Mouse (Mus musculus) MEL (cell line): Measurements from ENCODE around the gene Pinlyp. TPM values are rescaled to one million over a fixed set of nuclear protein-coding genes. Genes with fewer than 3 reads are reported as not detected.

ENCODE experiments used
- DNase-seq: peaks from one replicate; pipeline ENCODE4 v3.0.0; 2011; ENCODE audit warnings: low read depth, low spot score
- H3K27ac ChIP-seq: 2 replicates; pipeline ENCODE4 v1.5.1; 2012; ENCODE audit warnings: low read depth, mild to moderate bottlenecking, control low read depth, low read length, moderate library complexity; ENCODE audit not compliant: control insufficient read depth
- H3K27me3 ChIP-seq, 2 experiments: fragments of 150-350 bp in 1 of 2; sonication (generic) in 1 of 2; 2 replicates each; pipeline ENCODE4 v1.6.1; 2012; ENCODE audit warnings: low read length in 2 of 2, mild to moderate bottlenecking in 2 of 2, improper control_type of control experiment in 1 of 2, moderate library complexity in 1 of 2; ENCODE audit not compliant: insufficient read depth in 2 of 2, control insufficient read depth in 1 of 2
- H3K36me3 ChIP-seq, 2 experiments: 2 replicates each; pipeline ENCODE4 v1.6.1; 2012 to 2014; ENCODE audit warnings: low read length in 2 of 2, improper control_type of control experiment in 1 of 2, inconsistent platforms in 1 of 2, mild to moderate bottlenecking in 1 of 2; ENCODE audit not compliant: insufficient read depth in 2 of 2, control insufficient read depth in 1 of 2
- H3K4me1 ChIP-seq, 2 experiments: fragments of 150-350 bp in 1 of 2; sonication (generic) in 1 of 2; 2 replicates each; pipeline ENCODE4 v1.6.1; 2012; ENCODE audit warnings: low read length in 2 of 2, improper control_type of control experiment in 1 of 2, mild to moderate bottlenecking in 1 of 2; ENCODE audit not compliant: insufficient read depth in 2 of 2, control insufficient read depth in 1 of 2
- H3K4me3 ChIP-seq, 2 experiments: fragments of 150-350 bp in 1 of 2; sonication (generic) in 1 of 2; 2 replicates each; pipeline ENCODE4 v1.5.1; 2012; ENCODE audit warnings: low read depth in 2 of 2, low read length in 2 of 2, mild to moderate bottlenecking in 2 of 2, moderate library complexity in 2 of 2, control low read depth in 1 of 2, improper control_type of control experiment in 1 of 2; ENCODE audit not compliant: control insufficient read depth in 1 of 2, insufficient read depth in 1 of 2
- H3K79me2 ChIP-seq: 2 replicates; pipeline ENCODE4 v1.6.1; 2012; ENCODE audit warnings: mild to moderate bottlenecking, low read length, moderate library complexity; ENCODE audit not compliant: control insufficient read depth, poor library complexity, insufficient read depth
- H3K9ac ChIP-seq: 2 replicates; pipeline ENCODE4 v1.6.1; 2012; ENCODE audit warnings: low read depth, mild to moderate bottlenecking, control low read depth, low read length, moderate library complexity; ENCODE audit not compliant: control insufficient read depth, poor library complexity, severe bottlenecking
- H3K9me3 ChIP-seq: fragments of 150-350 bp; sonication (generic); replicated peaks from 2 replicates; pipeline ENCODE4 v1.6.1; 2012; ENCODE audit warnings: mild to moderate bottlenecking, low read length, improper control_type of control experiment, moderate library complexity; ENCODE audit not compliant: insufficient read depth
- BHLHE40 ChIP-seq: IDR thresholded peaks from 2 replicates; pipeline ENCODE4 v1.6.1; 2012; ENCODE audit warnings: low read depth, mild to moderate bottlenecking, inconsistent platforms, low read length, improper control_type of control experiment, borderline replicate concordance
- CHD1 ChIP-seq: IDR thresholded peaks from 2 replicates; pipeline ENCODE4 v1.6.1; 2012; ENCODE audit warnings: low read depth, mild to moderate bottlenecking, inconsistent platforms, low read length, improper control_type of control experiment
- CHD2 ChIP-seq: IDR thresholded peaks from 2 replicates; pipeline ENCODE4 v1.6.1; 2011; ENCODE audit warnings: low read length, improper control_type of control experiment
- CTCF ChIP-seq, 3 experiments: IDR thresholded peaks in 2 of 3; conservative IDR thresholded peaks in 1 of 3; 2 replicates each; pipeline ENCODE4 v1.5.1; 2011 to 2012; ENCODE audit warnings: low read length in 3 of 3, low read depth in 2 of 3, mild to moderate bottlenecking in 2 of 3, improper control_type of control experiment in 1 of 3, inconsistent platforms in 1 of 3, mixed read lengths in 1 of 3, moderate library complexity in 1 of 3; ENCODE audit not compliant: control insufficient read depth in 1 of 3, insufficient read depth in 1 of 3, poor library complexity in 1 of 3, severe bottlenecking in 1 of 3
- E2F4 ChIP-seq: IDR thresholded peaks from 2 replicates; pipeline ENCODE4 v1.6.1; 2011; ENCODE audit warnings: low read depth, low read length, improper control_type of control experiment, borderline replicate concordance
- ELF1 ChIP-seq: IDR thresholded peaks from 2 replicates; pipeline ENCODE4 v1.6.1; 2014; ENCODE audit warnings: low read depth, mild to moderate bottlenecking, inconsistent platforms, low read length, improper control_type of control experiment, moderate library complexity
- ETS1 ChIP-seq: IDR thresholded peaks from 2 replicates; pipeline ENCODE4 v1.6.1; 2012; ENCODE audit warnings: low read depth, mild to moderate bottlenecking, inconsistent platforms, low read length, improper control_type of control experiment, moderate library complexity
- GABPA ChIP-seq: IDR thresholded peaks from 2 replicates; pipeline ENCODE4 v1.6.1; 2012; ENCODE audit warnings: low read depth, mild to moderate bottlenecking, inconsistent platforms, low read length, improper control_type of control experiment, moderate library complexity
- GATA1 ChIP-seq: IDR thresholded peaks from 2 replicates; pipeline ENCODE4 v1.6.1; 2011; ENCODE audit warnings: low read depth, low read length, improper control_type of control experiment
- HCFC1 ChIP-seq: IDR thresholded peaks from 2 replicates; pipeline ENCODE4 v1.6.1; 2012; ENCODE audit warnings: low read depth, mild to moderate bottlenecking, inconsistent platforms, low read length, improper control_type of control experiment, moderate library complexity
- KAT2A ChIP-seq: conservative IDR thresholded peaks from 2 replicates; pipeline ENCODE4 v1.6.1; 2012; ENCODE audit warnings: low read depth, low read length, improper control_type of control experiment, inconsistent platforms
- MAFK ChIP-seq: IDR thresholded peaks from 2 replicates; pipeline ENCODE4 v1.6.1; 2011; ENCODE audit warnings: low read depth, mild to moderate bottlenecking, low read length, improper control_type of control experiment, borderline replicate concordance
- MXI1 ChIP-seq: IDR thresholded peaks from 2 replicates; pipeline ENCODE4 v1.6.1; 2011; ENCODE audit warnings: mild to moderate bottlenecking, low read depth, low read length, improper control_type of control experiment
- MYC ChIP-seq: IDR thresholded peaks from 2 replicates; pipeline ENCODE4 v1.6.1; 2011; ENCODE audit warnings: low read depth, mild to moderate bottlenecking, low read length, improper control_type of control experiment, moderate library complexity
- POLR2A ChIP-seq, 2 experiments: IDR thresholded peaks; 2 replicates each; pipeline ENCODE4 v1.6.1; 2011 to 2012; ENCODE audit warnings: low read length in 2 of 2, mild to moderate bottlenecking in 2 of 2, control low read depth in 1 of 2, improper control_type of control experiment in 1 of 2, low read depth in 1 of 2, moderate library complexity in 1 of 2; ENCODE audit not compliant: control insufficient read depth in 1 of 2, insufficient read depth in 1 of 2, poor library complexity in 1 of 2
- POLR2AphosphoS5 ChIP-seq: IDR thresholded peaks from 2 replicates; pipeline ENCODE4 v1.6.1; 2012; ENCODE audit warnings: low read depth, borderline replicate concordance, mild to moderate bottlenecking, inconsistent platforms, low read length, moderate library complexity, mixed read lengths
- RCOR1 ChIP-seq: IDR thresholded peaks from 2 replicates; pipeline ENCODE4 v1.6.1; 2012; ENCODE audit warnings: low read depth, mild to moderate bottlenecking, inconsistent platforms, low read length, improper control_type of control experiment
- SMC3 ChIP-seq: IDR thresholded peaks from 2 replicates; pipeline ENCODE4 v1.6.1; 2011; ENCODE audit warnings: low read depth, low read length, improper control_type of control experiment
- TAL1 ChIP-seq: IDR thresholded peaks from 2 replicates; pipeline ENCODE4 v1.6.1; 2012; ENCODE audit warnings: mild to moderate bottlenecking, inconsistent platforms, low read length, moderate library complexity, mixed read lengths
- UBTF ChIP-seq: IDR thresholded peaks from 2 replicates; pipeline ENCODE4 v1.6.1; 2012; ENCODE audit warnings: low read depth, mild to moderate bottlenecking, inconsistent platforms, low read length, improper control_type of control experiment, moderate library complexity, borderline replicate concordance; ENCODE audit not compliant: insufficient read depth
- USF2 ChIP-seq, 2 experiments: IDR thresholded peaks; 2 replicates each; pipeline ENCODE4 v1.6.1; 2011 to 2012; ENCODE audit warnings: improper control_type of control experiment in 2 of 2, low read length in 2 of 2, borderline replicate concordance in 1 of 2, inconsistent platforms in 1 of 2, low read depth in 1 of 2, mild to moderate bottlenecking in 1 of 2; ENCODE audit not compliant: insufficient read depth in 1 of 2
- polyA plus RNA-seq, 2 experiments: library from polyadenylated mRNA; stranded (reverse) in 1 of 2; unstranded in 1 of 2; fragments of >175 nt in 1 of 2; fragments of >200 nt in 1 of 2; gene quantifications; 2 replicates each; pipeline versions ENCODE4 v1.2.1 to v1.2.4; 2012; ENCODE audit warnings: low replicate concordance in 2 of 2, low read depth in 1 of 2; ENCODE audit not compliant: insufficient read length in 2 of 2, insufficient read depth in 1 of 2, missing spikeins in 1 of 2
- total RNA-seq: library from RNA; depleted of rRNA; stranded (reverse); fragments of 300-350 nt; gene quantifications from 2 replicates; pipeline ENCODE4 v1.2.3, GENCODE M21; 2012

Gene Pinlyp
- total and polyA plus RNA-seq, 3 experiments, result not detected

DNA sequence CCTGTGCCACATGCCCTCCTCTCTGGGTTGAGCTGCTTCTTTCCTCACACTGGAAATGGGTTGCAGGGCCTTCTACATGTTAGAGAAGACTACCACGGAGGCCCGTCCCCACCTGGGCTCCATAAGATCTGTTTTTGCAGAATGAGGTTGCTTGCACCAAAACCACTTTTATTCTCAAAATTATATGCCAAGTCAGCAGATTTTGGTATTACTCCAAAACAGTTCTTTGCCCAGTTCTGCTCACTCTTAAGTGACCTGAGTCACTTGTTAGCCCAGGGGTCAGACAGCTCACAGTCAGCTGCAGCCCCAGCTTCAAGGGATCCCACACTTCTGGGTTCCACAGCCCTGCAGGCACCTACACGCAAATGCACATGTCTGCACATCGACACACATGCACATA lies 15.5 kb upstream of the Pinlyp start:
- no peak for DNase-seq
- no peak overlapping the region for H3K27ac ChIP-seq
- H3K27me3 ChIP-seq, result no peaks in the 10 kb centered on the region
- H3K79me2 ChIP-seq, result no peaks in the 10 kb centered on the region
- H3K9me3 ChIP-seq, result no peaks in the 10 kb centered on the region
- H3K4me1 ChIP-seq, result no peaks in the 10 kb centered on the region
- H3K36me3 ChIP-seq, result no peaks in the 10 kb centered on the region; a peak in 1 of 4 replicates
- no peak overlapping the region for H3K4me3 ChIP-seq
- H3K9ac ChIP-seq, result no peak overlapping the region
- TF ChIP-seq MAFK, result peak; percentile 91
- no peak for TF ChIP-seq POLR2AphosphoS5
- no peak for TF ChIP-seq ELF1

- TF ChIP-seq GATA1, result no peak
- no peak for TF ChIP-seq SMC3
- TF ChIP-seq ETS1, result no peak
- no peak for TF ChIP-seq RCOR1
- TF ChIP-seq UBTF, result no peak
- no peak for TF ChIP-seq MXI1
- no peak for TF ChIP-seq POLR2AphosphoS5
- no peak for TF ChIP-seq MYC
- no peak for TF ChIP-seq CHD1
- no peak for TF ChIP-seq POLR2A (IDR thresholded peaks at IDR 0.05; ENCODE audit: control insufficient read depth in 1 of 2, insufficient read depth in 1 of 2, low read depth in 1 of 2, low read length in 2 of 2, poor library complexity in 1 of 2)
- no peak for TF ChIP-seq KAT2A
- TF ChIP-seq USF2 (IDR thresholded peaks at IDR 0.05; ENCODE audit: borderline replicate concordance in 1 of 2, insufficient read depth in 1 of 2, low read depth in 1 of 2, low read length in 2 of 2), result no peak
- no peak for TF ChIP-seq GABPA
- no peak for TF ChIP-seq E2F4
- no peak for TF ChIP-seq CTCF (IDR thresholded peaks at IDR 0.05 in 2 of 3, conservative IDR thresholded peaks at IDR 0.05 in 1 of 3; ENCODE audit: control insufficient read depth in 1 of 3, insufficient read depth in 1 of 3, low read depth in 2 of 3, low read length in 3 of 3, poor library complexity in 1 of 3, severe bottlenecking in 1 of 3)
- TF ChIP-seq ELF1, result no peak
- TF ChIP-seq TAL1, result no peak
- TF ChIP-seq HCFC1, result no peak
- TF ChIP-seq BHLHE40, result no peak
- TF ChIP-seq CHD2, result no peak
- Histone ChIP-seq H3K9me3 (no peaks in the 10 kb centered on the region), H3K27ac (no peak overlapping the region), H3K36me3 (no peaks in the 10 kb centered on the region), H3K79me2 (no peaks in the 10 kb centered on the region), H3K4me3 (no peak overlapping the region), H3K27me3 (no peaks in the 10 kb centered on the region), H3K4me1 (no peaks in the 10 kb centered on the region), H3K9ac (no peak overlapping the region)
- DNase-seq, result no peak
Observed at GRCm38 (mm10) chr7:24555786-24556185, 9.9 kb upstream of the Pinlyp start.
